Mouse (Mus musculus) spleen, adult 2 months (tissue): Measurements from ENCODE around the gene Mcur1. TPM values are rescaled to one million over a fixed set of nuclear protein-coding genes. Genes with fewer than 3 reads are reported as not detected.

Experiments
- DNase-seq, 2 experiments: peaks; one replicate each; pipeline versions ENCODE4 v3.0.0 to v3.0.0-alpha.2; 2012 to 2021; ENCODE audit warnings: low spot score in 2 of 2, low read depth in 1 of 2
- H3K27ac ChIP-seq: fragments of 200-500 bp; 2 replicates; pipeline ENCODE4 v1.5.1; 2012; ENCODE audit warnings: low read length, inconsistent platforms; ENCODE audit not compliant: insufficient read depth
- H3K27me3 ChIP-seq: fragments of 200-500 bp; 2 replicates; pipeline ENCODE4 v1.6.1; 2012; ENCODE audit warnings: mild to moderate bottlenecking, moderate library complexity, low read length, inconsistent platforms; ENCODE audit not compliant: control insufficient read depth, insufficient read depth
- H3K36me3 ChIP-seq: fragments of 200-500 bp; 2 replicates; pipeline ENCODE4 v1.6.1; 2012; ENCODE audit warnings: mild to moderate bottlenecking, low read length, inconsistent platforms; ENCODE audit not compliant: control insufficient read depth, insufficient read depth
- H3K4me1 ChIP-seq: fragments of 200-500 bp; 2 replicates; pipeline ENCODE4 v1.6.1; 2011; ENCODE audit warnings: inconsistent platforms; ENCODE audit not compliant: control insufficient read depth, insufficient read depth, insufficient read length
- H3K4me3 ChIP-seq: fragments of 200-500 bp; 2 replicates; pipeline ENCODE4 v1.5.1; 2011; ENCODE audit warnings: mild to moderate bottlenecking, inconsistent platforms; ENCODE audit not compliant: insufficient read depth, insufficient read length; ENCODE audit errors: extremely low read depth
- CTCF ChIP-seq: fragments of 200-500 bp; IDR thresholded peaks from 2 replicates; pipeline ENCODE4 v1.5.1; 2011; ENCODE audit warnings: mild to moderate bottlenecking, inconsistent platforms; ENCODE audit not compliant: insufficient read depth, insufficient read length, insufficient replicate concordance; ENCODE audit errors: extremely low read depth
- POLR2A ChIP-seq: fragments of 200-500 bp; IDR thresholded peaks from 2 replicates; pipeline ENCODE4 v1.6.1; 2011; ENCODE audit warnings: low read depth, low read length, inconsistent platforms
- WGBS: fragments of 180-500 bp; shearing (Covaris S2); methylation state at CpG from one replicate; pipeline ENCODE4 v1.1.7; 2018; 5-methylcytosine and 5-hydroxymethylcytosine counted together
- polyA plus RNA-seq: library from polyadenylated mRNA; depleted of rRNA; stranded (reverse); fragments of >200 nt; gene quantifications from 2 replicates; pipeline ENCODE4 v1.2.3, GENCODE M21; 2012

Gene Mcur1
- polyA plus RNA-seq, 1 experiment, result 10.0 TPM

DNA sequence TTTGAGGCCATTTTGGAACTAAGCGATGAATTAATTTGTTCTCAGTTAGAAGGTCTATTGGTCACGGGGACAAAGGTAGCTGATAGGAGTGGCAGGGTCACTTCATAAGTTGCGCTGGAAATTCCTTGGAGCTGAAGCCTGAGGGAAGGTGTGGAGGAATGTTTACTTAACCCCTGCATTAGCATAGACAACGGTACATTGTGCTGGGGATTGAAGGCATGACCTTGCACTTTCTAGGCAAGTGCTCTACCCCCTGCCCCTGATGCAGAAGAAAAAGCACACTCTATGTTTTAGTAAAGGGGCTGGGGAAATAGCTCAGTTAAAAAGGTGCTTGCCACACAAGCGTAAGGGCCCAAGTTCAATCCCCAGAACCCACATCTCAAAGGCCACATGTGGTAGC, 33.7 kb downstream of the Mcur1 start:
- DNase-seq, result no peak
- Histone ChIP-seq H3K27ac (no peak overlapping the region), H3K4me1 (no peaks in the 10 kb centered on the region; the same call in 1 of the 2 replicates), H3K4me3 (no peak overlapping the region), H3K36me3 (no peaks in the 10 kb centered on the region), H3K27me3 (no peaks in the 10 kb centered on the region)
- WGBS, result 93% methylated on average over 5 of the region's 5 CpGs
- TF ChIP-seq POLR2A, result no peak
- TF ChIP-seq CTCF, result no peak

DNA sequence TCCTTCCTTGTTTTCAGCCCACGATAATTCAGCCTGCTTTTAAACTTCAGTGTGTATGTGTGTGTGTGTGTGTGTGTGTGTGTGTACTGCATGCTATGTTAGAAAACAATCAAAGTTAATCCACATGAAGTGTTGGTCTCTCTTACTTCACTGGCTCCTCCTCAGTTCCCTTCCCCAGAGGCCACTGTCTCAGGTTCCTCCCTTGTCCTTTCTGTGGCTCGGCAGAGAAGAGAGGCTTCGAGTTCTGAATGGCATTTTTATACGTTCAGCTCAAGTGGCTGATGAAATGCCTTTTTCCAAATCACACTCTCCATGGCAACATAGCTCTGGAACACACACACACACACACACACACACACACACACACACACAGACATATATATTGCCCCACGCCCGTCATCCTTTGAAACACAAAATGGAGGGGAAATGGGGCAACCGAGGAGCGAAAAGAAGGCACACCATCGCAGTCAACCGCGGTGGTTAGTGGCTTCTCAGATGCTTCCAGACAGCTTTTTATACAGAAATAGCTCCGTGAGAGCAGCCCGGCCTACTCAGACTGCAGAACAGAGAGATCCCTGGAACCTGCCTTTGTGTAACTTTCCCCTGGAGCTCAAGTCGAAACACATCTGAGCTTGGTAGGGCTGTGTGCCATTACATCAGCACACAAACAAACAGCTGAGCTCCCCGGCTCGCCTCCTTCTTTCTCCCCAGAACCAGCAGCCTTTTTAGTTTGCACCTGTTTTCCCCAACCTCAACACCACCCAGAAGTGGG, 34.4 kb downstream of the Mcur1 start:
- peak overlapping the region; percentile 28; the same call in 1 of the 2 replicates for H3K27ac ChIP-seq
- 33% methylated on average over 16 of the region's 16 CpGs for WGBS

DNA sequence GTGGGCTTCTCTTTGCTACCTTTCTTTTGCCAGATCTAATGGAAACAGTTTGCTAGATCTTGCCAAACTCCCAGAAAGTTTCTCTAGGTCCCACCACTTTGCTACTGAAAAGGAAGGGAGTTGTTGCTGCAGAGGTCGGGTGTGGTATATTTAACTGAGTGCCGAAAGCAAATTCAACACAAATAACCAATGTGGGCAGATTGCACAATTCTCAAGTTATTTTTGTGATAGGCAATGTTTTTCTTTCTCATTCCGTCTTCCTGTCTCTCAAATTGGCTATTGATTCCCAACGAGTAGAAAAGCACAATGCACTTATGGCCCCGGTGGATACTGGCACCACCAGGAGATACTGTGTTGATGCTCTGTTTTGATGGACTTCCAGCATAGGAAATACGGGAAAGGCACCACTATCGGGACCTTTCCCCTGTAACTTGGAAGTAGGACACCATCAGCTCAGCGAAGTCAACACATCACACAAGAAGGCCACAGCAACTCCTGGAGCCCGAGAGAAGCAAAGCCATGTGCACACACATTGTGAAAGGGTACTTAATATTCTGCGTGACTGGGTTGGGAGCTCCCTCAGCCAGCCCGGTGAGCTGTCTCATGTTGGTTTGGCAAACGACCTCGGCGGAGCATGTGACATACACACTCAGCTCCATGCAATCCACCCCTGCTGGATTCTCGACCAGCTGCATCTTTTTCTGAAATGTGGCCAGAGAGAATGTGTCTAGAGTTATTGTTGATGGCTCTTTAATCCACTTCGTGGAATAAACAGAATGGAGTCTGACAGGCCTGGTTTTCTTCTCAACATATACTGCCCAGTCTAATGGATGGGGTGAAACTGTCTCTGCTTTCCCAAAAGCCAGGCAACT, 35.3 kb downstream of the Mcur1 start:
- Histone ChIP-seq H3K36me3 (no peaks in the 10 kb centered on the region), H3K4me1 (no peaks in the 10 kb centered on the region), H3K27ac (no peak overlapping the region), H3K27me3 (no peaks in the 10 kb centered on the region), H3K4me3 (no peak overlapping the region)
- WGBS, result 49% methylated on average over 16 of the region's 16 CpGs
- no peak for TF ChIP-seq CTCF
- no peak for DNase-seq

More for the DNA sequence above, 34.4 kb downstream of the Mcur1 start:
- DNase-seq, result no peak
- H3K36me3 ChIP-seq, result no peaks in the 10 kb centered on the region
- H3K4me1 ChIP-seq, result no peaks in the 10 kb centered on the region
- TF ChIP-seq POLR2A (no peak), CTCF (no peak)
- no peak overlapping the region for H3K4me3 ChIP-seq
- no peaks in the 10 kb centered on the region for H3K27me3 ChIP-seq

DNA sequence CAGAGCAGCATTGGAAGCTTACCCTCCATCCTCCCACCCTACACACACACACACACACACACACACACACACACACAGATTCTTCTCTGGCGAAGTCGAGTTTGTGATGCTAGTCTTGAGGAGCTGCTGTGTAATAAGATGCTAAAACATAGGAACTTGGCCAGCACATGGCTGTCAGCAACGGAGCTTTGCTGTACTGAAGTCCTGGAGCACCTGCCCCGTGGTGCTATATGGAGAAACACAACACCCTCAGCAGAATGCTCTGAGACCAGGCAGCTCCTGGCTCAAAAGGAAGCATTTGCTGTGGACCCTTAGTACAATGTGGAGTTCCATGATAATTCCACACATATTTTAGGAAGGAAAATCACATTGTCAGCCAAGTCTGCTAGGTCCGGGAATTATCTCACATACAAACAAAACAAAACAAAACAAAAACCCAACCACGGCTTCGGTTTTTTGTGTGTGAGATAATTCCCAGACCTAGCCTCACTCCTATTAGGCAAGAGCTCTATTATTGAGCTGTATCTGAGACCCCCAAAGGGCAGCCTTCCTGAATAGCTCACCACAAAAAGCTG, 36.0 kb downstream of the Mcur1 start:
- no peaks in the 10 kb centered on the region for H3K4me1 ChIP-seq
- 65% methylated on average over 7 of the region's 7 CpGs for WGBS
- H3K4me3 ChIP-seq, result no peak overlapping the region
- TF ChIP-seq POLR2A (no peak), CTCF (no peak)
- H3K27ac ChIP-seq, result no peak overlapping the region
- DNase-seq, result no peak
- no peaks in the 10 kb centered on the region for H3K27me3 ChIP-seq
- H3K36me3 ChIP-seq, result no peaks in the 10 kb centered on the region

DNA sequence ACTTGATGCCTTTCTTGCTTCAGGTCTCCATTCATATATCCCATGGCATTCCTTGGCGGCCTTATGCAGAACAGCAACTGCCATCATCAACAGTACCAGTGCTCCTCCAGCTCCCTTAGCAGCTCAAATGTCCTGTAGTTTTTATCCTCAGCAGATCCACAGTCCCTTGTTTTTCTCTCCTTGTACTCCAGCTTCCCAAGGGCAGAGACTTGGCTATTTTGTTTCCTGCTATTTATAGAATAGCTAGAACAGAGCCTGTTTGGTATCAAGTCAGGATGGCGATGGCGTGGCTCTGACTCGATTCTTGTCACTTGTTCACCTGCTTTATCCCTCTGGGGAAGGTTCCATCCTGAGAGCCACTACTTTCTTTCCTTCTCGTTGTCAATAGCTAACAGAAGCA, 38.1 kb downstream of the Mcur1 start:
- Histone ChIP-seq H3K4me3 (no peak overlapping the region), H3K4me1 (no peaks in the 10 kb centered on the region), H3K27ac (no peak overlapping the region), H3K27me3 (no peaks in the 10 kb centered on the region), H3K36me3 (no peaks in the 10 kb centered on the region)
- WGBS, result 90% methylated on average over 5 of the region's 5 CpGs
- DNase-seq, result no peak
- no peak for TF ChIP-seq POLR2A
- TF ChIP-seq CTCF, result no peak

DNA sequence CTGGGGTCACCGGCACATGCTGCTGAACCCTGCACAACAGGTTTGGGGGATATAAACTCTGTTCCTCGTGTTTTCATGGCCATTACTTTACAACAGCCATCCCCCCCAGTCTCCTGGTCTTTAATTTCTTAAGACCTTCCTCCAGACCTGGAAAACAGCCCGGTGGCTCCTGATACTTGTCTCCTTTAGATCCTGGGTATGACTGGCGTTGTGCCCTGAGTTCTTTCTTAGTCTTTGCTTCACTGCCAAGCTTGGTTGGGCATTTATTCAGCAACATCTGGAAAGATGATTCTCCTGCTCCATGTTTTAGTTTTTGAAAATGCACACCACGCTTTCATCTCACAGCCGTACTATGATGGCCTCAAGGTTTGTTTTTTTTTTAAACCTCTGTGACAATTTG, 40.7 kb downstream of the Mcur1 start:
- no peak overlapping the region for H3K4me3 ChIP-seq
- TF ChIP-seq CTCF (no peak), POLR2A (no peak)
- no peak overlapping the region for H3K27ac ChIP-seq
- no peak for DNase-seq
- WGBS, result 87% methylated on average over 6 of the region's 6 CpGs
- H3K36me3 ChIP-seq, result no peaks in the 10 kb centered on the region
- no peaks in the 10 kb centered on the region for H3K27me3 ChIP-seq
- no peaks in the 10 kb centered on the region for H3K4me1 ChIP-seq

DNA sequence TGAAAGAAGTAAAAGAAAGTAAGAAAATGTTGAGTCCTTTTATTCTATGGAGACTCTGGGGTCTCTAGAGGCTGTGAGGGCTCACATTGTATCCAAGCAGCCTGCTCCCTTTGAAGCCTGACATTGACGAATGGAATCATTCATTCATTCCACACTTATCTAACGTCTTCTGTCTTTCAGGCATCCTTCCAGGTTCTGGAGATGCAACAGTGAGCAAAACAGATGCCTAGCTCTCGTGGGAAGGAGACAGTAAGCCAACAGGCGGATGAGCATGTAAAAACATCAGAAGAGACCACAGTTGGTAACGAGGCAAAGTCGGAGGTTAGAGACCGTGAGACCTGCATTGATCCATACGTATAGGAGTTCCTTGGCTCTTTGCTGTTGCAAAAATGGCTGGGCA, 42.6 kb downstream of the Mcur1 start:
- no peak overlapping the region for H3K4me3 ChIP-seq
- WGBS, result 89% methylated on average over 8 of the region's 8 CpGs
- no peaks in the 10 kb centered on the region for H3K4me1 ChIP-seq

More for the DNA sequence above, 42.6 kb downstream of the Mcur1 start:
- DNase-seq, result no peak
- no peaks in the 10 kb centered on the region for H3K36me3 ChIP-seq
- no peak overlapping the region for H3K27ac ChIP-seq
- H3K27me3 ChIP-seq, result no peaks in the 10 kb centered on the region
- no peak for TF ChIP-seq POLR2A
- TF ChIP-seq CTCF, result no peak
